Mouse (Mus musculus) c-Kit-negative CD71-positive TER-119-positive erythroid progenitor cells, embryonic 14.5 days (primary cell): ENCODE measurements around the gene Cradd.

Source experiments
- DNase-seq: peaks from one replicate; pipeline ENCODE4 v3.0.0-alpha.2; 2013; ENCODE audit warnings: low read depth, low spot score

Gene Cradd

GRCm38 (mm10) chr10:95306824-95307552, 16.9 kb downstream of the Cradd start:
- DNase-seq = no peak

GRCm38 (mm10) chr10:95304240-95304639, 19.7 kb downstream of the Cradd start:
- no peak for DNase-seq

- DNase-seq = no peak
Measured at GRCm38 (mm10) chr10:95302211-95303163, 21.4 kb downstream of the Cradd start.

- no peak for DNase-seq
Measured at GRCm38 (mm10) chr10:95300178-95300793, 23.6 kb downstream of the Cradd start.

- DNase-seq = no peak
Measured at GRCm38 (mm10) chr10:95299808-95300133, 24.2 kb downstream of the Cradd start.

- DNase-seq = no peak
Measured at GRCm38 (mm10) chr10:95299010-95299807, 24.7 kb downstream of the Cradd start.

- no peak for DNase-seq
Measured at GRCm38 (mm10) chr10:95298504-95298903, 25.4 kb downstream of the Cradd start.

- no peak for DNase-seq
Measured at GRCm38 (mm10) chr10:95297690-95298104, 26.2 kb downstream of the Cradd start.

GRCm38 (mm10) chr10:95297024-95297423, 26.9 kb downstream of the Cradd start:
- no peak for DNase-seq

GRCm38 (mm10) chr10:95293261-95293660, 30.7 kb downstream of the Cradd start:
- no peak for DNase-seq

- DNase-seq = no peak
Measured at GRCm38 (mm10) chr10:95292269-95292668, 31.7 kb downstream of the Cradd start.

- DNase-seq = no peak
Measured at GRCm38 (mm10) chr10:95291133-95291876, 32.6 kb downstream of the Cradd start.

- peak; percentile 5 for DNase-seq
Measured at GRCm38 (mm10) chr10:95289819-95290218, 34.1 kb downstream of the Cradd start.

- DNase-seq = no peak
Measured at GRCm38 (mm10) chr10:95288206-95288605, 35.7 kb downstream of the Cradd start.

GRCm38 (mm10) chr10:95287351-95287750, 36.6 kb downstream of the Cradd start:
- DNase-seq = no peak

- no peak for DNase-seq
Measured at GRCm38 (mm10) chr10:95283434-95283833, 40.5 kb downstream of the Cradd start.

GRCm38 (mm10) chr10:95281996-95282395, 41.9 kb downstream of the Cradd start:
- DNase-seq = no peak

GRCm38 (mm10) chr10:95281466-95281990, 42.4 kb downstream of the Cradd start:
- DNase-seq = no peak

- no peak for DNase-seq
Measured at GRCm38 (mm10) chr10:95280327-95280726, 43.6 kb downstream of the Cradd start.

GRCm38 (mm10) chr10:95279459-95279858, 44.5 kb downstream of the Cradd start:
- no peak for DNase-seq
